Mouse (Mus musculus) erythroblast, embryonic 14.5 days (primary cell): ENCODE measurements around the gene Rbm17.

Experiments
- GATA1 ChIP-seq: IDR thresholded peaks from 2 replicates; pipeline ENCODE4 v1.6.1; 2012; ENCODE audit warnings: low read length, inconsistent platforms, mixed read lengths
- TAL1 ChIP-seq: IDR thresholded peaks from 3 replicates; pipeline ENCODE4 v1.6.1; 2012; ENCODE audit warnings: low read length, inconsistent platforms, mixed read lengths

DNA sequence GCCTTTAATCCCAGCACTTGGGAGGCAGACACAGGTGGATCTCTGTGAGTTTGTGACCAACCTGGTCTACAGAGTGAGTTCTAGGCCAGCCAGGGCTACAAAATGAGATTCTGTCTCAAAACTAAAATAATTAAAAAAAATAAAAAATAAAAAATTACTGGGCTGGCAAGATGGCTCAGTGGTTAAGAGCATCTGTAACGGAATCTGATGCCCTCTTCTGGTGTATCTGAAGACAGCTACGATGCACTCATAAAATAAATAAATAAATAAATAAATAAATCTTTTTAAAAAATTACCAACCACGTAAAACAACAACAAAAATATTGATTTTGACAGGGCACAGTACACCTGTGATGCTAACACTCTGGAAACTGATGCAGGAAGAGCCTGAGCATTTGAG, 37.1 kb downstream of the Rbm17 start:
- TF ChIP-seq TAL1 (no peak), GATA1 (no peak)
